Mouse (Mus musculus) MEL (cell line): ENCODE data around the gene Glyatl3. TPM values are rescaled to one million over a fixed set of nuclear protein-coding genes. Genes with fewer than 3 reads are reported as not detected.

ENCODE experiments used
- DNase-seq: peaks from one replicate; pipeline ENCODE4 v3.0.0; 2011; ENCODE audit warnings: low read depth, low spot score
- H3K27ac ChIP-seq: 2 replicates; pipeline ENCODE4 v1.5.1; 2012; ENCODE audit warnings: low read depth, mild to moderate bottlenecking, control low read depth, low read length, moderate library complexity; ENCODE audit not compliant: control insufficient read depth
- H3K27me3 ChIP-seq, 2 experiments: fragments of 150-350 bp in 1 of 2; sonication (generic) in 1 of 2; 2 replicates each; pipeline ENCODE4 v1.6.1; 2012; ENCODE audit warnings: low read length in 2 of 2, mild to moderate bottlenecking in 2 of 2, improper control_type of control experiment in 1 of 2, moderate library complexity in 1 of 2; ENCODE audit not compliant: insufficient read depth in 2 of 2, control insufficient read depth in 1 of 2
- H3K36me3 ChIP-seq, 2 experiments: 2 replicates each; pipeline ENCODE4 v1.6.1; 2012 to 2014; ENCODE audit warnings: low read length in 2 of 2, improper control_type of control experiment in 1 of 2, inconsistent platforms in 1 of 2, mild to moderate bottlenecking in 1 of 2; ENCODE audit not compliant: insufficient read depth in 2 of 2, control insufficient read depth in 1 of 2
- H3K4me1 ChIP-seq, 2 experiments: fragments of 150-350 bp in 1 of 2; sonication (generic) in 1 of 2; 2 replicates each; pipeline ENCODE4 v1.6.1; 2012; ENCODE audit warnings: low read length in 2 of 2, improper control_type of control experiment in 1 of 2, mild to moderate bottlenecking in 1 of 2; ENCODE audit not compliant: insufficient read depth in 2 of 2, control insufficient read depth in 1 of 2
- H3K4me3 ChIP-seq, 2 experiments: fragments of 150-350 bp in 1 of 2; sonication (generic) in 1 of 2; 2 replicates each; pipeline ENCODE4 v1.5.1; 2012; ENCODE audit warnings: low read depth in 2 of 2, low read length in 2 of 2, mild to moderate bottlenecking in 2 of 2, moderate library complexity in 2 of 2, control low read depth in 1 of 2, improper control_type of control experiment in 1 of 2; ENCODE audit not compliant: control insufficient read depth in 1 of 2, insufficient read depth in 1 of 2
- H3K79me2 ChIP-seq: 2 replicates; pipeline ENCODE4 v1.6.1; 2012; ENCODE audit warnings: mild to moderate bottlenecking, low read length, moderate library complexity; ENCODE audit not compliant: control insufficient read depth, poor library complexity, insufficient read depth
- H3K9ac ChIP-seq: 2 replicates; pipeline ENCODE4 v1.6.1; 2012; ENCODE audit warnings: low read depth, mild to moderate bottlenecking, control low read depth, low read length, moderate library complexity; ENCODE audit not compliant: control insufficient read depth, poor library complexity, severe bottlenecking
- H3K9me3 ChIP-seq: fragments of 150-350 bp; sonication (generic); replicated peaks from 2 replicates; pipeline ENCODE4 v1.6.1; 2012; ENCODE audit warnings: mild to moderate bottlenecking, low read length, improper control_type of control experiment, moderate library complexity; ENCODE audit not compliant: insufficient read depth
- BHLHE40 ChIP-seq: IDR thresholded peaks from 2 replicates; pipeline ENCODE4 v1.6.1; 2012; ENCODE audit warnings: low read depth, mild to moderate bottlenecking, inconsistent platforms, low read length, improper control_type of control experiment, borderline replicate concordance
- E2F4 ChIP-seq: IDR thresholded peaks from 2 replicates; pipeline ENCODE4 v1.6.1; 2011; ENCODE audit warnings: low read depth, low read length, improper control_type of control experiment, borderline replicate concordance
- ELF1 ChIP-seq: IDR thresholded peaks from 2 replicates; pipeline ENCODE4 v1.6.1; 2014; ENCODE audit warnings: low read depth, mild to moderate bottlenecking, inconsistent platforms, low read length, improper control_type of control experiment, moderate library complexity
- EP300 ChIP-seq, 2 experiments: IDR thresholded peaks; 2 replicates each; pipeline ENCODE4 v1.6.1; 2011; ENCODE audit warnings: improper control_type of control experiment in 2 of 2, low read length in 2 of 2, low read depth in 1 of 2, mild to moderate bottlenecking in 1 of 2
- GABPA ChIP-seq: IDR thresholded peaks from 2 replicates; pipeline ENCODE4 v1.6.1; 2012; ENCODE audit warnings: low read depth, mild to moderate bottlenecking, inconsistent platforms, low read length, improper control_type of control experiment, moderate library complexity
- GATA1 ChIP-seq: IDR thresholded peaks from 2 replicates; pipeline ENCODE4 v1.6.1; 2011; ENCODE audit warnings: low read depth, low read length, improper control_type of control experiment
- HCFC1 ChIP-seq: IDR thresholded peaks from 2 replicates; pipeline ENCODE4 v1.6.1; 2012; ENCODE audit warnings: low read depth, mild to moderate bottlenecking, inconsistent platforms, low read length, improper control_type of control experiment, moderate library complexity
- JUND ChIP-seq: IDR thresholded peaks from 2 replicates; pipeline ENCODE4 v1.6.1; 2011; ENCODE audit warnings: low read depth, mild to moderate bottlenecking, improper control_type of control experiment, low read length
- MAX ChIP-seq: IDR thresholded peaks from 2 replicates; pipeline ENCODE4 v1.6.1; 2011; ENCODE audit warnings: low read length, improper control_type of control experiment
- MAZ ChIP-seq: IDR thresholded peaks from 2 replicates; pipeline ENCODE4 v1.6.1; 2012; ENCODE audit warnings: low read depth, mild to moderate bottlenecking, inconsistent platforms, low read length, improper control_type of control experiment
- MXI1 ChIP-seq: IDR thresholded peaks from 2 replicates; pipeline ENCODE4 v1.6.1; 2011; ENCODE audit warnings: mild to moderate bottlenecking, low read depth, low read length, improper control_type of control experiment
- MYC ChIP-seq: IDR thresholded peaks from 2 replicates; pipeline ENCODE4 v1.6.1; 2011; ENCODE audit warnings: low read depth, mild to moderate bottlenecking, low read length, improper control_type of control experiment, moderate library complexity
- NELFE ChIP-seq: IDR thresholded peaks from 2 replicates; pipeline ENCODE4 v1.6.1; 2011; ENCODE audit warnings: low read depth, low read length, improper control_type of control experiment
- NRF1 ChIP-seq: IDR thresholded peaks from 2 replicates; pipeline ENCODE4 v1.6.1; 2014; ENCODE audit warnings: low read depth, mild to moderate bottlenecking, inconsistent platforms, low read length, improper control_type of control experiment, moderate library complexity; ENCODE audit not compliant: poor library complexity, insufficient read depth, severe bottlenecking
- POLR2A ChIP-seq, 2 experiments: IDR thresholded peaks; 2 replicates each; pipeline ENCODE4 v1.6.1; 2011 to 2012; ENCODE audit warnings: low read length in 2 of 2, mild to moderate bottlenecking in 2 of 2, control low read depth in 1 of 2, improper control_type of control experiment in 1 of 2, low read depth in 1 of 2, moderate library complexity in 1 of 2; ENCODE audit not compliant: control insufficient read depth in 1 of 2, insufficient read depth in 1 of 2, poor library complexity in 1 of 2
- POLR2AphosphoS2 ChIP-seq: IDR thresholded peaks from 2 replicates; pipeline ENCODE4 v1.6.1; 2011; ENCODE audit warnings: low read length, improper control_type of control experiment
- POLR2AphosphoS5 ChIP-seq: IDR thresholded peaks from 2 replicates; pipeline ENCODE4 v1.6.1; 2012; ENCODE audit warnings: low read depth, borderline replicate concordance, mild to moderate bottlenecking, inconsistent platforms, low read length, moderate library complexity, mixed read lengths
- RCOR1 ChIP-seq: IDR thresholded peaks from 2 replicates; pipeline ENCODE4 v1.6.1; 2012; ENCODE audit warnings: low read depth, mild to moderate bottlenecking, inconsistent platforms, low read length, improper control_type of control experiment
- SIN3A ChIP-seq: IDR thresholded peaks from 2 replicates; pipeline ENCODE4 v1.6.1; 2012; ENCODE audit warnings: low read length, improper control_type of control experiment, inconsistent platforms
- TBP ChIP-seq: IDR thresholded peaks from 2 replicates; pipeline ENCODE4 v1.8.0; 2011; ENCODE audit warnings: low read depth, low read length, improper control_type of control experiment
- TCF12 ChIP-seq: IDR thresholded peaks from 2 replicates; pipeline ENCODE4 v1.6.1; 2014; ENCODE audit warnings: low read depth, mild to moderate bottlenecking, inconsistent platforms, low read length, improper control_type of control experiment, moderate library complexity
- USF1 ChIP-seq: IDR thresholded peaks from 2 replicates; pipeline ENCODE4 v1.6.1; 2014; ENCODE audit warnings: low read depth, mild to moderate bottlenecking, inconsistent platforms, low read length, improper control_type of control experiment, moderate library complexity
- USF2 ChIP-seq, 2 experiments: IDR thresholded peaks; 2 replicates each; pipeline ENCODE4 v1.6.1; 2011 to 2012; ENCODE audit warnings: improper control_type of control experiment in 2 of 2, low read length in 2 of 2, borderline replicate concordance in 1 of 2, inconsistent platforms in 1 of 2, low read depth in 1 of 2, mild to moderate bottlenecking in 1 of 2; ENCODE audit not compliant: insufficient read depth in 1 of 2
- ZMIZ1 ChIP-seq: IDR thresholded peaks from 2 replicates; pipeline ENCODE4 v1.6.1; 2012; ENCODE audit warnings: low read depth, mild to moderate bottlenecking, inconsistent platforms, low read length, improper control_type of control experiment, moderate library complexity
- ZNF384 ChIP-seq: IDR thresholded peaks from 2 replicates; pipeline ENCODE4 v1.6.1; 2012; ENCODE audit warnings: low read depth, mild to moderate bottlenecking, inconsistent platforms, low read length, improper control_type of control experiment
- polyA plus RNA-seq, 2 experiments: library from polyadenylated mRNA; stranded (reverse) in 1 of 2; unstranded in 1 of 2; fragments of >175 nt in 1 of 2; fragments of >200 nt in 1 of 2; gene quantifications; 2 replicates each; pipeline versions ENCODE4 v1.2.1 to v1.2.4; 2012; ENCODE audit warnings: low replicate concordance in 2 of 2, low read depth in 1 of 2; ENCODE audit not compliant: insufficient read length in 2 of 2, insufficient read depth in 1 of 2, missing spikeins in 1 of 2
- total RNA-seq: library from RNA; depleted of rRNA; stranded (reverse); fragments of 300-350 nt; gene quantifications from 2 replicates; pipeline ENCODE4 v1.2.3, GENCODE M21; 2012

The Glyatl3 gene
- total and polyA plus RNA-seq, 3 experiments, result 0.33 TPM; not detected in 2

GRCm38 (mm10) chr17:40934420-40935231 is 20.5 kb upstream of the Glyatl3 start, which contains the start of the genes Mut and Cenpq:
Gene Mut (plus strand): TSS chr17:40934685.
Gene Cenpq (minus strand): TSS chr17:40935047.
- H3K27ac ChIP-seq, result peak within 1 kb of the TSS; percentile 86
- H3K4me3 ChIP-seq, result peak within 1 kb of the TSS; percentile 88 to 91
- H3K36me3 ChIP-seq, result peaks cover 5 to 11% of the 10 kb centered on the region in 2 experiments; a peak in 3 of 4 replicates
- H3K9me3 ChIP-seq, result no peaks in the 10 kb centered on the region
- TF ChIP-seq MYC (0 out of 2 replicates have a peak, but pooled peaks have one; percentile 55), TBP (peak; percentile 86), GABPA (no peak), ZMIZ1 (peak; percentile 39; the same call in 1 of the 2 replicates), RCOR1 (no peak), BHLHE40 (no peak), E2F4 (peak; percentile 78; the same call in 1 of the 2 replicates), MAX (peak; percentile 61; the same call in 1 of the 2 replicates), ZNF384 (no peak), MAZ (no peak), TCF12 (peak; percentile 77), SIN3A (peak; percentile 94), NRF1 (peak; percentile 85), JUND (no peak), NELFE (peak; percentile 73), HCFC1 (peak; percentile 87), USF1 (0 out of 2 replicates have a peak, but pooled peaks have one; percentile 3), MXI1 (peak; percentile 81; the same call in 1 of the 2 replicates), POLR2AphosphoS5 (no peak), GATA1 (peak; percentile 0; the same call in 1 of the 2 replicates), POLR2AphosphoS2 (peak; percentile 46; the same call in 1 of the 2 replicates), POLR2A (IDR thresholded peaks at IDR 0.05; ENCODE audit: control insufficient read depth in 1 of 2, insufficient read depth in 1 of 2, low read depth in 1 of 2, low read length in 2 of 2, poor library complexity in 1 of 2) (peak; percentile 41 to 83; a peak in 3 of 4 replicates), ELF1 (peak; percentile 90), USF2 (IDR thresholded peaks at IDR 0.05; ENCODE audit: borderline replicate concordance in 1 of 2, insufficient read depth in 1 of 2, low read depth in 1 of 2, low read length in 2 of 2) (no peak), EP300 (IDR thresholded peaks at IDR 0.05; ENCODE audit: low read depth in 1 of 2, low read length in 2 of 2) (no peak)
- H3K9ac ChIP-seq, result peak within 1 kb of the TSS; percentile 79
- peaks cover 8% of the 10 kb centered on the region for H3K79me2 ChIP-seq
- peak; percentile 98 for DNase-seq
- no peaks in the 10 kb centered on the region for H3K27me3 ChIP-seq
- peaks cover 0 to 6% of the 10 kb centered on the region in 2 experiments; a peak in 1 of 4 replicates for H3K4me1 ChIP-seq
